In genomic region chr11:96367141-96367540, GRCm38 (mm10) we compare ENCODE assay signal across 24 mouse cellular contexts. TPM values are rescaled to one million over a fixed set of nuclear protein-coding genes. Genes with fewer than 3 reads are reported as not detected.
DNase-seq lines count a peak whose midpoint lies in the region; ATAC-seq lines count a peak whose summit lies in the region.
"Had no signal": no experiment of that assay in that cellular context is flagged by ENCODE, and none has a peak within 500 bp of the region (broad histone marks: within the 10 kb centered on the region; RNA-seq: fewer than 3 reads in every experiment).

No protein-coding gene starts in this region.

- H3K27ac ChIP-seq in hindbrain, embryonic 12.5 days: no peak overlapping the region
- H3K27ac ChIP-seq in hindbrain, embryonic 14.5 days: no peak overlapping the region
- H3K27ac ChIP-seq in lung, embryonic 16.5 days (ENCODE audit: low read length): no peak overlapping the region
- no peak overlapping the region for H3K27ac ChIP-seq in limb, embryonic 15.5 days
- H3K27ac ChIP-seq: gastrocnemius, adult 2 months; heart, embryonic 15.5 days; limb, embryonic 13.5 days had no signal

- H3K4me1 ChIP-seq in hindbrain, embryonic 12.5 days: peaks cover 9% of the 10 kb centered on the region
- H3K4me1 ChIP-seq in hindbrain, embryonic 14.5 days (replicated peaks; ENCODE audit: control insufficient read depth, insufficient read depth, low read length): no peaks in the 10 kb centered on the region
- H3K4me1 ChIP-seq in lung, embryonic 16.5 days (replicated peaks; ENCODE audit: control insufficient read depth, insufficient read depth, low read length): peaks cover 13% of the 10 kb centered on the region
- H3K4me1 ChIP-seq in limb, embryonic 15.5 days: peaks cover 11% of the 10 kb centered on the region

- no peaks in the 10 kb centered on the region for H3K36me3 ChIP-seq in hindbrain, embryonic 12.5 days
- H3K36me3 ChIP-seq in hindbrain, embryonic 14.5 days (replicated peaks; ENCODE audit: control insufficient read depth, insufficient read depth): no peaks in the 10 kb centered on the region
- H3K36me3 ChIP-seq in lung, embryonic 16.5 days (ENCODE audit: control insufficient read depth, insufficient read depth, low read length): no peaks in the 10 kb centered on the region
- no peaks in the 10 kb centered on the region for H3K36me3 ChIP-seq in limb, embryonic 15.5 days
- H3K36me3 ChIP-seq: heart, embryonic 15.5 days; limb, embryonic 13.5 days had no signal

- H3K27me3 ChIP-seq in hindbrain, embryonic 12.5 days: peaks cover 96% of the 10 kb centered on the region
- peaks cover 94% of the 10 kb centered on the region for H3K27me3 ChIP-seq in hindbrain, embryonic 14.5 days (ENCODE audit: control insufficient read depth, insufficient read depth, low read length)
- peaks cover 20% of the 10 kb centered on the region for H3K27me3 ChIP-seq in lung, embryonic 16.5 days (ENCODE audit: control insufficient read depth, insufficient read depth, low read depth, low read length)
- H3K27me3 ChIP-seq in limb, embryonic 15.5 days: peaks cover 91% of the 10 kb centered on the region
- H3K27me3 ChIP-seq: Patski had no signal

- H3K4me3 ChIP-seq in hindbrain, embryonic 12.5 days: no peak overlapping the region
- H3K4me3 ChIP-seq in hindbrain, embryonic 14.5 days (replicated peaks; ENCODE audit: low read length): no peak overlapping the region
- no peak overlapping the region; the same call in 1 of the 2 replicates for H3K4me3 ChIP-seq in lung, embryonic 16.5 days (ENCODE audit: low read length)
- no peak overlapping the region for H3K4me3 ChIP-seq in limb, embryonic 15.5 days
- H3K4me3 ChIP-seq: gastrocnemius, adult 2 months had no signal

- 19% methylated on average over 6 of the region's 6 CpGs for WGBS in hindbrain, embryonic 12.5 days
- 17% methylated on average over 6 of the region's 6 CpGs for WGBS in hindbrain, embryonic 14.5 days
- 52% methylated on average over 6 of the region's 6 CpGs for WGBS in lung, embryonic 16.5 days
- WGBS in limb, embryonic 15.5 days: 15% methylated on average over 6 of the region's 6 CpGs

- no peak overlapping the region for H3K9ac ChIP-seq in hindbrain, embryonic 12.5 days
- H3K9ac ChIP-seq in hindbrain, embryonic 14.5 days: no peak overlapping the region
- no peak overlapping the region for H3K9ac ChIP-seq in lung, embryonic 16.5 days (ENCODE audit: low read length)
- no peak overlapping the region for H3K9ac ChIP-seq in limb, embryonic 15.5 days
- H3K9ac ChIP-seq: forebrain, postnatal 0 days; heart, embryonic 15.5 days; limb, embryonic 13.5 days had no signal

- H3K9me3 ChIP-seq in hindbrain, embryonic 12.5 days (replicated peaks): 0 out of 2 replicates have a peak, but pooled peaks cover 3% of the 10 kb centered on the region
- no peaks in the 10 kb centered on the region for H3K9me3 ChIP-seq in hindbrain, embryonic 14.5 days (ENCODE audit: control insufficient read depth, low read length)
- no peaks in the 10 kb centered on the region for H3K9me3 ChIP-seq in lung, embryonic 16.5 days (ENCODE audit: control insufficient read depth, low read length)
- no peaks in the 10 kb centered on the region for H3K9me3 ChIP-seq in limb, embryonic 15.5 days
- H3K9me3 ChIP-seq: heart, embryonic 15.5 days; limb, embryonic 13.5 days had no signal

- no peak for DNase-seq in hindbrain, embryonic 14.5 days (ENCODE audit: low spot score)
- DNase-seq in lung, postnatal 4 days: no peak
- DNase-seq in frontal cortex, postnatal 36 days (ENCODE audit: low spot score in 2 of 2): no peak
- no peak for DNase-seq in heart, adult 18-20 months
- DNase-seq: adrenal gland, postnatal 14 days; B cell, adult 2 months; cerebellum, adult 8-10 months; forebrain, postnatal 0 days; gastrocnemius, adult 2 months; midbrain, embryonic 14.5 days; thymus, postnatal 4 days had no signal

- peak overlapping the region; percentile 42; the same call in 1 of the 2 replicates for H3K4me2 ChIP-seq in hindbrain, embryonic 12.5 days (replicated peaks)
- no peak overlapping the region for H3K4me2 ChIP-seq in hindbrain, embryonic 14.5 days (replicated peaks)
- H3K4me2 ChIP-seq in lung, embryonic 16.5 days (ENCODE audit: low read depth, low read length): peak overlapping the region; percentile 53; the same call in 1 of the 2 replicates
- peak overlapping the region; percentile 33; the same call in 1 of the 2 replicates for H3K4me2 ChIP-seq in limb, embryonic 15.5 days

- ATAC-seq in hindbrain, embryonic 12.5 days (ENCODE audit: low FRiP score): no peak
- no peak for ATAC-seq in hindbrain, embryonic 14.5 days (ENCODE audit: low FRiP score)
- ATAC-seq in lung, embryonic 16.5 days (ENCODE audit: low read depth): no peak
- ATAC-seq in limb, embryonic 15.5 days (ENCODE audit: insufficient number of reproducible peaks, low FRiP score, low TSS enrichment, low read depth): no peak
- ATAC-seq: activated CD4-positive, CD25-positive, alpha-beta regulatory T cell, adult 4 months; forebrain, postnatal 0 days; Patski had no signal

RNA-seq across cellular contexts. Expression of gene Hoxb1, which starts 1.6 kb away (rescaled TPM):
- 0.82 and 2.2 TPM in 2 replicates for polyA plus RNA-seq in hindbrain, embryonic 12.5 days (2016; fragmentation: Nextera tagmentation; extraction: Ambion mirVana)
- polyA plus RNA-seq in hindbrain, embryonic 14.5 days (2014; fragmentation: Nextera tagmentation; extraction: Ambion mirVana): 0.33 and 0.56 TPM in 2 replicates
- polyA plus RNA-seq in lung, embryonic 16.5 days (2015; fragmentation: Nextera tagmentation; extraction: Ambion mirVana): 0.18 TPM in 1 of 2 replicates, not detected in the other
- polyA plus RNA-seq in limb, embryonic 15.5 days (2015; fragmentation: Nextera tagmentation; extraction: Ambion mirVana): 0.15 TPM in 1 of 2 replicates, not detected in the other
- not detected for total RNA-seq in heart, adult 18-20 months (2021)
- total RNA-seq: adrenal gland, postnatal 14 days; common myeloid progenitor, adult 5-6 weeks; forebrain, postnatal 0 days; gastrocnemius, adult 2 months; granulocyte monocyte progenitor cell, adult 5-6 weeks; hematopoietic stem cell, adult 5-6 weeks; layer of hippocampus, adult 8-10 months; left cerebral cortex, adult 18-20 months had no signal
- polyA plus RNA-seq: activated CD4-positive, CD25-positive, alpha-beta regulatory T cell, adult 4 months; forebrain, postnatal 0 days; heart, embryonic 15.5 days; liver, embryonic 16.5 days; midbrain, embryonic 14.5 days; Patski had no signal

RNA-seq across cellular contexts. Expression of gene Hoxb2, which starts 16.8 kb away (rescaled TPM):
- 58.2 and 73.9 TPM in 2 replicates for polyA plus RNA-seq in hindbrain, embryonic 12.5 days (2016; fragmentation: Nextera tagmentation; extraction: Ambion mirVana)
- 39.5 and 42.9 TPM in 2 replicates for polyA plus RNA-seq in hindbrain, embryonic 14.5 days (2014; fragmentation: Nextera tagmentation; extraction: Ambion mirVana)
- polyA plus RNA-seq in lung, embryonic 16.5 days (2015; fragmentation: Nextera tagmentation; extraction: Ambion mirVana): 20.1 and 24.0 TPM in 2 replicates
- 3.1 and 4.8 TPM in 2 replicates for polyA plus RNA-seq in limb, embryonic 15.5 days (2015; fragmentation: Nextera tagmentation; extraction: Ambion mirVana)
- under 1 TPM; 0.46 to 0.62 TPM for total RNA-seq in heart, adult 18-20 months (2021)
- total RNA-seq: common myeloid progenitor, adult 5-6 weeks; forebrain, postnatal 0 days; layer of hippocampus, adult 8-10 months; left cerebral cortex, adult 18-20 months had no signal
- polyA plus RNA-seq: activated CD4-positive, CD25-positive, alpha-beta regulatory T cell, adult 4 months; forebrain, postnatal 0 days had no signal

RNA-seq across cellular contexts. Expression of gene Hoxb3, which starts 44.0 kb away (rescaled TPM):
- 15.3 and 19.3 TPM in 2 replicates for polyA plus RNA-seq in hindbrain, embryonic 12.5 days (2016; fragmentation: Nextera tagmentation; extraction: Ambion mirVana)
- polyA plus RNA-seq in hindbrain, embryonic 14.5 days (2014; fragmentation: Nextera tagmentation; extraction: Ambion mirVana): 12.8 and 17.2 TPM in 2 replicates
- 2.1 and 2.6 TPM in 2 replicates for polyA plus RNA-seq in lung, embryonic 16.5 days (2015; fragmentation: Nextera tagmentation; extraction: Ambion mirVana)
- 0.23 and 0.27 TPM in 2 replicates for polyA plus RNA-seq in limb, embryonic 15.5 days (2015; fragmentation: Nextera tagmentation; extraction: Ambion mirVana)
- under 1 TPM; 0.12 to 0.57 TPM for total RNA-seq in heart, adult 18-20 months (2021)
- total RNA-seq: forebrain, postnatal 0 days; layer of hippocampus, adult 8-10 months; left cerebral cortex, adult 18-20 months had no signal
- polyA plus RNA-seq: activated CD4-positive, CD25-positive, alpha-beta regulatory T cell, adult 4 months; forebrain, postnatal 0 days; midbrain, embryonic 14.5 days had no signal

RNA-seq across cellular contexts. Expression of gene Hoxb4, which starts 49.1 kb away (rescaled TPM):
- polyA plus RNA-seq in hindbrain, embryonic 12.5 days (2016; fragmentation: Nextera tagmentation; extraction: Ambion mirVana): 7.7 and 8.1 TPM in 2 replicates
- polyA plus RNA-seq in hindbrain, embryonic 14.5 days (2014; fragmentation: Nextera tagmentation; extraction: Ambion mirVana): 4.0 and 5.4 TPM in 2 replicates
- 3.4 TPM in 2 replicates for polyA plus RNA-seq in lung, embryonic 16.5 days (2015; fragmentation: Nextera tagmentation; extraction: Ambion mirVana)
- polyA plus RNA-seq in limb, embryonic 15.5 days (2015; fragmentation: Nextera tagmentation; extraction: Ambion mirVana): 0.29 and 0.41 TPM in 2 replicates
- total RNA-seq in heart, adult 18-20 months (2021): under 1 TPM; 0.62 to 0.64 TPM
- total RNA-seq: forebrain, postnatal 0 days; left cerebral cortex, adult 18-20 months had no signal
- polyA plus RNA-seq: forebrain, postnatal 0 days; midbrain, embryonic 14.5 days had no signal
